Mouse (Mus musculus): ENCODE measurements at regions not wholly inside any gene's neighbourhood (a gene's known extent, or its start where the extent isn't known, plus 50 kb on each side); places are given as distances from the start of the nearest gene placed in this dataset.

GRCm38 (mm10) chr12:112335641-112336040, 153.6 kb upstream of the A530016L24Rik start:
- TF ChIP-seq CTCF (IDR thresholded peaks at IDR 0.05; ENCODE audit: extremely low read depth, insufficient read length, insufficient replicate concordance, low read depth, low read length) (no peak), POLR2A (IDR thresholded peaks at IDR 0.05; ENCODE audit: low read depth, low read length) (no peak)
